Mouse (Mus musculus): ENCODE data around the gene Gsap. TPM values are rescaled to one million over a fixed set of nuclear protein-coding genes. Genes with fewer than 3 reads are reported as not detected.
"Not testable (repeated sequence)": the region's sequence is repeated elsewhere in the genome, so short reads cannot be mapped to it uniquely, and the experiment has no call there.

The Gsap gene
- polyA plus RNA-seq, 1 experiment from 2014 or later: 1.8 TPM

GRCm38 (mm10) chr5:21172316-21172715 is 13.7 kb upstream of the Gsap start:
- no peak overlapping the region for H3K9ac ChIP-seq (ENCODE audit: low read depth, low read length)
- no peaks in the 10 kb centered on the region for H3K36me3 ChIP-seq (ENCODE audit: insufficient read depth, low read length)
- no peak overlapping the region for H3K27ac ChIP-seq
- no peak overlapping the region for H3K4me3 ChIP-seq (replicated peaks; ENCODE audit: low read depth, low read length)
- no peak for TF ChIP-seq CTCF (IDR thresholded peaks at IDR 0.05; ENCODE audit: low read depth)
- ATAC-seq (replicated peaks; ENCODE audit: low FRiP score, low read depth) (no peak), DNase-seq (ENCODE audit: low spot score) (no peak)
- H3K4me2 ChIP-seq (ENCODE audit: low read length): no peak overlapping the region
- H3K27me3 ChIP-seq (ENCODE audit: insufficient read depth, low read length): no peaks in the 10 kb centered on the region
- WGBS: 72% methylated on average over 3 of the region's 3 CpGs
- no peaks in the 10 kb centered on the region for H3K9me3 ChIP-seq (replicated peaks; ENCODE audit: low read length)
- H3K4me1 ChIP-seq (replicated peaks; ENCODE audit: insufficient read depth, low read length): peaks cover 12% of the 10 kb centered on the region

GRCm38 (mm10) chr5:21175132-21176112 is 10.6 kb upstream of the Gsap start:
- peak; percentile 52; the same call in 1 of the 2 replicates for ATAC-seq (replicated peaks; ENCODE audit: low FRiP score, low read depth)
- peaks cover 6% of the 10 kb centered on the region for H3K4me1 ChIP-seq (replicated peaks; ENCODE audit: insufficient read depth, low read length)
- peak; percentile 73 for DNase-seq (ENCODE audit: low spot score)
- TF ChIP-seq CTCF (IDR thresholded peaks at IDR 0.05; ENCODE audit: low read depth): no peak
- H3K4me2 ChIP-seq (ENCODE audit: low read length): no peak overlapping the region
- no peaks in the 10 kb centered on the region for H3K36me3 ChIP-seq (ENCODE audit: insufficient read depth, low read length)
- H3K4me3 ChIP-seq (replicated peaks; ENCODE audit: low read depth, low read length): no peak overlapping the region
- no peak overlapping the region for H3K9ac ChIP-seq (ENCODE audit: low read depth, low read length)
- H3K27me3 ChIP-seq (ENCODE audit: insufficient read depth, low read length): no peaks in the 10 kb centered on the region
- H3K9me3 ChIP-seq (replicated peaks; ENCODE audit: low read length): no peaks in the 10 kb centered on the region
- 34% methylated on average over 9 of the region's 9 CpGs for WGBS
- H3K27ac ChIP-seq: peak overlapping the region; percentile 71; the same call in 1 of the 2 replicates

GRCm38 (mm10) chr5:21179496-21179895 is 6.6 kb upstream of the Gsap start:
- Histone ChIP-seq H3K4me2 (ENCODE audit: low read length) (no peak overlapping the region), H3K4me1 (replicated peaks; ENCODE audit: insufficient read depth, low read length) (peaks cover 6% of the 10 kb centered on the region), H3K27me3 (ENCODE audit: insufficient read depth, low read length) (no peaks in the 10 kb centered on the region), H3K27ac (no peak overlapping the region), H3K36me3 (ENCODE audit: insufficient read depth, low read length) (no peaks in the 10 kb centered on the region), H3K9ac (ENCODE audit: low read depth, low read length) (no peak overlapping the region), H3K9me3 (replicated peaks; ENCODE audit: low read length) (no peaks in the 10 kb centered on the region), H3K4me3 (replicated peaks; ENCODE audit: low read depth, low read length) (no peak overlapping the region)
- no peak for DNase-seq (ENCODE audit: low spot score)
- no peak for ATAC-seq (replicated peaks; ENCODE audit: low FRiP score, low read depth)
- TF ChIP-seq CTCF (IDR thresholded peaks at IDR 0.05; ENCODE audit: low read depth): no peak

- H3K9ac ChIP-seq (ENCODE audit: low read depth, low read length); H3K4me2 ChIP-seq (ENCODE audit: low read length); H3K9me3 ChIP-seq (replicated peaks; ENCODE audit: low read length); H3K27ac ChIP-seq; ATAC-seq (replicated peaks; ENCODE audit: low FRiP score, low read depth); H3K4me3 ChIP-seq (replicated peaks; ENCODE audit: low read depth, low read length); H3K4me1 ChIP-seq (replicated peaks; ENCODE audit: insufficient read depth, low read length); DNase-seq (ENCODE audit: low spot score); H3K36me3 ChIP-seq (ENCODE audit: insufficient read depth, low read length); H3K27me3 ChIP-seq (ENCODE audit: insufficient read depth, low read length): not testable (repeated sequence)
- WGBS: 65% methylated on average over 2 of the region's 2 CpGs
These were observed 3.0 kb upstream of the Gsap start for GRCm38 (mm10) chr5:21183046-21183445.

- TF ChIP-seq CTCF (IDR thresholded peaks at IDR 0.05; ENCODE audit: low read depth): no peak
- Histone ChIP-seq H3K9ac (ENCODE audit: low read depth, low read length) (no peak overlapping the region; the same call in 1 of the 2 replicates), H3K9me3 (replicated peaks; ENCODE audit: low read length) (no peaks in the 10 kb centered on the region), H3K4me3 (replicated peaks; ENCODE audit: low read depth, low read length) (peak overlapping the region; percentile 56), H3K4me2 (ENCODE audit: low read length) (peak overlapping the region; percentile 92), H3K27me3 (ENCODE audit: insufficient read depth, low read length) (no peaks in the 10 kb centered on the region), H3K27ac (no peak overlapping the region), H3K36me3 (ENCODE audit: insufficient read depth, low read length) (no peaks in the 10 kb centered on the region), H3K4me1 (replicated peaks; ENCODE audit: insufficient read depth, low read length) (0 out of 2 replicates have a peak, but pooled peaks cover 7% of the 10 kb centered on the region)
- WGBS: 22% methylated on average over 4 of the region's 4 CpGs
- ATAC-seq (replicated peaks; ENCODE audit: low FRiP score, low read depth) (no peak), DNase-seq (ENCODE audit: low spot score) (no peak)
These were observed 766 bp downstream of the Gsap start for GRCm38 (mm10) chr5:21186821-21187220.

- Histone ChIP-seq H3K4me2 (ENCODE audit: low read length) (no peak overlapping the region), H3K4me1 (replicated peaks; ENCODE audit: insufficient read depth, low read length) (0 out of 2 replicates have a peak, but pooled peaks cover 7% of the 10 kb centered on the region), H3K9me3 (replicated peaks; ENCODE audit: low read length) (no peaks in the 10 kb centered on the region), H3K36me3 (ENCODE audit: insufficient read depth, low read length) (no peaks in the 10 kb centered on the region), H3K27ac (no peak overlapping the region), H3K4me3 (replicated peaks; ENCODE audit: low read depth, low read length) (no peak overlapping the region), H3K27me3 (ENCODE audit: insufficient read depth, low read length) (no peaks in the 10 kb centered on the region), H3K9ac (ENCODE audit: low read depth, low read length) (no peak overlapping the region)
- no peak for DNase-seq (ENCODE audit: low spot score)
- no peak for ATAC-seq (replicated peaks; ENCODE audit: low FRiP score, low read depth)
- TF ChIP-seq CTCF (IDR thresholded peaks at IDR 0.05; ENCODE audit: low read depth): no peak
- 31% methylated on average over 3 of the region's 3 CpGs for WGBS
These were observed 2.4 kb downstream of the Gsap start for GRCm38 (mm10) chr5:21188435-21188834.

All from kidney, postnatal 0 days (tissue).